Mouse (Mus musculus): ENCODE data around the gene Olfr1178. TPM values are rescaled to one million over a fixed set of nuclear protein-coding genes. Genes with fewer than 3 reads are reported as not detected.

The Olfr1178 gene
- polyA plus RNA-seq (2015; fragmentation: Nextera tagmentation; extraction: Ambion mirVana): not detected in 2 replicates

DNA sequence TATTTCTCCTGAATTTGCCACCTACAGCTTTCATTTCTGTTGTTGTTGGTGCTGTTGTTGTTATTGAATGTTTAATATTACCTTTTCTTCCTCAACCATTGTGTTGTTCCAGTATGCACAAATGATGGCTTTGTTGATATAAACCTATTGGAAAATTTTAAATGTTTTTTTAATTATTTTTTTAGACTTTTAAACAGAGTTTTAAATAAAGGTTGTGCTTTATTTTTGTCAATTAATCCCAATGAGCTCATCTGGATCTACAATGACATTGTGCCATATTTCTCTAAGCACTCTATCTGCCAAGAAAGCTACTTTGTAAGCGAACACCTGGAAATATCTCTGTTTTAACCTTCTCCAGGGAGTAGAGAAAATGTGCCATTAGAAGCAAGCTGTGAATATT lies at the start of gene Olfr1178:
Olfr1178 (plus strand) TSS at position 301 of the 400 bp plus-strand sequence.
- no peak within 1 kb of the TSS for H3K4me2 ChIP-seq (ENCODE audit: low read length)
- H3K27me3 ChIP-seq (replicated peaks; ENCODE audit: control insufficient read depth, insufficient read depth, low read length): no peaks in the 10 kb centered on the region
- H3K27ac ChIP-seq (ENCODE audit: low read depth, low read length): no peak within 1 kb of the TSS
- WGBS: 88% methylated on average over 1 of the region's 1 CpGs
- H3K9ac ChIP-seq (ENCODE audit: low read depth, low read length): no peak within 1 kb of the TSS
- no peaks in the 10 kb centered on the region for H3K4me1 ChIP-seq (ENCODE audit: control insufficient read depth, insufficient read depth, low read depth, low read length)
- H3K9me3 ChIP-seq (ENCODE audit: control insufficient read depth, low read length): no peaks in the 10 kb centered on the region
- no peak within 1 kb of the TSS for H3K4me3 ChIP-seq (ENCODE audit: low read length)
- no peaks in the 10 kb centered on the region for H3K36me3 ChIP-seq (ENCODE audit: control insufficient read depth, insufficient read depth, low read length)
- ATAC-seq: no peak

DNA sequence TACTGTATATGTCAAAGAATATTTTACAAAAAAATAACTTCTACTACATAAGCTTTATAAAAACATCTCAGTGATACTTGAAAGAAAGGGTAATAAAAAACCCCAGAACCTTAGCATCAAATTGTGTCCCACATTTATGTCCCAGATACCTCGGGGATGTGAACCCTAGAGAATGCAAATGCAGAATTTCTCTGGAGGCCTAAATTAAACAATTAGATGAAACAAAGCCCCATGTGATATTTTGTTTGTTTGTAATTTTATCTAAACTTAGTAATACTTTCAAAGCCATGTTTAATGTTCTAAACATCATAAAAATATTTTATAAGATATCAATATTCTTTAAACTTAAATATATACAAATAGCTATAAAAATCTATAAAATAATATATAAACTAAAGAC lies 40.5 kb upstream of the Olfr1178 start, which contains the start of gene Olfr1177-ps:
Olfr1177-ps (minus strand) TSS at position 101 of the 400 bp plus-strand sequence.
- no peaks in the 10 kb centered on the region for H3K9me3 ChIP-seq (ENCODE audit: control insufficient read depth, low read length)
- no peak within 1 kb of the TSS for H3K9ac ChIP-seq (ENCODE audit: low read depth, low read length)
- H3K4me2 ChIP-seq (ENCODE audit: low read length): no peak within 1 kb of the TSS
- no peaks in the 10 kb centered on the region for H3K4me1 ChIP-seq (ENCODE audit: control insufficient read depth, insufficient read depth, low read depth, low read length)
- 73% methylated on average over 1 of the region's 1 CpGs for WGBS
- H3K4me3 ChIP-seq (ENCODE audit: low read length): no peak within 1 kb of the TSS
- H3K27ac ChIP-seq (ENCODE audit: low read depth, low read length): no peak within 1 kb of the TSS
- no peaks in the 10 kb centered on the region for H3K27me3 ChIP-seq (replicated peaks; ENCODE audit: control insufficient read depth, insufficient read depth, low read length)
- ATAC-seq: no peak
- H3K36me3 ChIP-seq (ENCODE audit: control insufficient read depth, insufficient read depth, low read length): no peaks in the 10 kb centered on the region

DNA sequence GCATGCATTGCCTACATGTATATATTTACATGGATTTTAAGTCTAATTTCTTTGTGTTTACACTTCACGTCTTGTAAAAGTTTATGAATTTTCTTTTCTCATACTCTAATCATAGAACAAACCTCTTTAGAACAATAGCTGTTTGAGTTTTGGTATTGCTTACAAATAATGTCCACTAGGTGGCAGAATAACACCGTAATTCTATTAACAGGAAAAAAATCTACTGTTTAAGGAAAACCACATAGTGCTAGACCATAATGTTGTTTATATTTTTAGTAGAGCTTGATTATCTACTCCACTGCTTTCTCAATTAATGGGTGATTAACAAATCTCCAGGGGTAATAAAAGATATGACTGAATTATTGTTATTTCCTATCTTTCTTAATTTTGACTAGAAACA lies 30.6 kb upstream of the Olfr1178 start:
- Histone ChIP-seq H3K4me2 (ENCODE audit: low read length) (no peak overlapping the region), H3K27me3 (replicated peaks; ENCODE audit: control insufficient read depth, insufficient read depth, low read length) (no peaks in the 10 kb centered on the region), H3K27ac (ENCODE audit: low read depth, low read length) (no peak overlapping the region), H3K9ac (ENCODE audit: low read depth, low read length) (no peak overlapping the region), H3K9me3 (ENCODE audit: control insufficient read depth, low read length) (no peaks in the 10 kb centered on the region), H3K4me3 (ENCODE audit: low read length) (no peak overlapping the region), H3K36me3 (ENCODE audit: control insufficient read depth, insufficient read depth, low read length) (no peaks in the 10 kb centered on the region), H3K4me1 (ENCODE audit: control insufficient read depth, insufficient read depth, low read depth, low read length) (no peaks in the 10 kb centered on the region)
- peak; percentile 76 for ATAC-seq
- WGBS: under 1% methylated on average over 2 of the region's 2 CpGs

DNA sequence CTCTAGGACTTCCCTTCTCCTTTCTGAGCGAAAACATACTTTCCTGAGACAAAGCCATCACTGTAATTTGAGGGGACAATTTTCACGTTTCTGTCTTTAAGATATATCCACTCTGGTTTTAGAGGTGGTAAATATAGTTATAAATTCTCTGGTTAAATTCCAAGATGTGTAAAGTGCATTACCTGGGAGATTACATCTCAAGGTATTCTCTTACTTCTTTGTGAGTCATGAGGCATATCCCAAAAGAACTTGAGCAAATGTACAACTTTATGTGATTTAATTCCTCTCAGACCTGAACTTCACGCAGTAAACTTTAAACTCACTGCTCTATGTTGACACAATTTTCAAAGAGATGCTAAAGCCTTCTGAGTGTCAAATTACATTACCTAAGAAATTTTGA lies 19.5 kb downstream of the Olfr1178 start, which contains the start of gene Olfr1179:
Olfr1179 (minus strand) TSS at position 101 of the 400 bp plus-strand sequence.
- H3K4me3 ChIP-seq (ENCODE audit: low read length): no peak within 1 kb of the TSS
- H3K27ac ChIP-seq (ENCODE audit: low read depth, low read length): no peak within 1 kb of the TSS
- H3K36me3 ChIP-seq (ENCODE audit: control insufficient read depth, insufficient read depth, low read length): no peaks in the 10 kb centered on the region
- H3K27me3 ChIP-seq (replicated peaks; ENCODE audit: control insufficient read depth, insufficient read depth, low read length): no peaks in the 10 kb centered on the region
- no peaks in the 10 kb centered on the region for H3K4me1 ChIP-seq (ENCODE audit: control insufficient read depth, insufficient read depth, low read depth, low read length)
- no peaks in the 10 kb centered on the region for H3K9me3 ChIP-seq (ENCODE audit: control insufficient read depth, low read length)
- H3K4me2 ChIP-seq (ENCODE audit: low read length): no peak within 1 kb of the TSS
- ATAC-seq: no peak
- WGBS: 91% methylated on average over 3 of the region's 3 CpGs
- H3K9ac ChIP-seq (ENCODE audit: low read depth, low read length): no peak within 1 kb of the TSS

DNA sequence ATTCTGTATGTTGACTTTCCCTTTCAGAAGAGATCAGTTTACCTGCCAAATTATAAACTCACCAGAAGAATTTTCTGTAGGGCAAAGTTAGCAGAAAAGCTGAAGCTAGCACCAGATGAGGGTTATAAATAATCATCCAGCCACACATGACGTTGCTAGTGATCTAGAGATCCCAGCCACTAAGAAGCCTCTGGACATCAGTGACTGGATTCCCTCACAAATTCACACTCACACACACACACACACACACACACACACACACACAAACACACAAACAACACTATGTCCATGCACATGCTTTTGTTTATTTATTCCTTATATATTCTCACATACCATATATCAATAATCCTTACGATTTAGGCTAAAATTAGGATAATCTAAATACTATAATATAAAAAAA lies 32.2 kb downstream of the Olfr1178 start, which contains the start of gene Olfr1180:
Olfr1180 (minus strand) TSS at position 101 of the 400 bp plus-strand sequence.
- H3K27ac ChIP-seq (ENCODE audit: low read depth, low read length): no peak within 1 kb of the TSS
- no peaks in the 10 kb centered on the region for H3K36me3 ChIP-seq (ENCODE audit: control insufficient read depth, insufficient read depth, low read length)

DNA sequence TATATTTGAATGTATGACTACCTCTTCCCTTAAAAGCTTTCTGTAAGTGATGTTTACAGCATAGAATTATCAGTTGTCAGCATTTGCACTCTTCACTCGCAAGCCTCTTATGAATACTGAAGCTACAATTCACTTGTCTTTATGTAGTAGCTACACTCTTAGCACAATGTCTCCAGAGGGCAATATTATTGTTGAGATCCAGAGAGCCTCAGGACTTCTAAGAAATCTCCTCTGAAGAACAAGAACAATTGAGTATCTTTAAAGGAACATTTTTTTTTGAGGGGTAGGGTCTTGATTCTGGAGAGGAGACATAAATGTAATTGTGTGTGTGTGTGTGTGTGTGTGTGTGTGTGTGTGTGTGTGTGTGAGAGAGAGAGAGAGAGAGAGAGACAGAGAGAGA lies 39.2 kb downstream of the Olfr1178 start, which contains the start of gene Olfr1181:
Olfr1181 (minus strand) TSS at position 101 of the 400 bp plus-strand sequence.
- Histone ChIP-seq H3K9me3 (ENCODE audit: control insufficient read depth, low read length) (no peaks in the 10 kb centered on the region), H3K9ac (ENCODE audit: low read depth, low read length) (no peak within 1 kb of the TSS), H3K4me2 (ENCODE audit: low read length) (no peak within 1 kb of the TSS), H3K27me3 (replicated peaks; ENCODE audit: control insufficient read depth, insufficient read depth, low read length) (no peaks in the 10 kb centered on the region), H3K4me3 (ENCODE audit: low read length) (no peak within 1 kb of the TSS), H3K4me1 (ENCODE audit: control insufficient read depth, insufficient read depth, low read depth, low read length) (no peaks in the 10 kb centered on the region), H3K36me3 (ENCODE audit: control insufficient read depth, insufficient read depth, low read length) (no peaks in the 10 kb centered on the region), H3K27ac (ENCODE audit: low read depth, low read length) (no peak within 1 kb of the TSS)
- no peak for ATAC-seq
- 100% methylated on average over 1 of the region's 1 CpGs for WGBS

More for the DNA sequence above, 32.2 kb downstream of the Olfr1178 start, which contains the start of gene Olfr1180:
- H3K9ac ChIP-seq (ENCODE audit: low read depth, low read length): no peak within 1 kb of the TSS
- no peak for ATAC-seq
- no peak within 1 kb of the TSS for H3K4me3 ChIP-seq (ENCODE audit: low read length)
- H3K4me1 ChIP-seq (ENCODE audit: control insufficient read depth, insufficient read depth, low read depth, low read length): no peaks in the 10 kb centered on the region
- 81% methylated on average over 2 of the region's 2 CpGs for WGBS
- no peak within 1 kb of the TSS for H3K4me2 ChIP-seq (ENCODE audit: low read length)
- no peaks in the 10 kb centered on the region for H3K9me3 ChIP-seq (ENCODE audit: control insufficient read depth, low read length)
- H3K27me3 ChIP-seq (replicated peaks; ENCODE audit: control insufficient read depth, insufficient read depth, low read length): no peaks in the 10 kb centered on the region

DNA sequence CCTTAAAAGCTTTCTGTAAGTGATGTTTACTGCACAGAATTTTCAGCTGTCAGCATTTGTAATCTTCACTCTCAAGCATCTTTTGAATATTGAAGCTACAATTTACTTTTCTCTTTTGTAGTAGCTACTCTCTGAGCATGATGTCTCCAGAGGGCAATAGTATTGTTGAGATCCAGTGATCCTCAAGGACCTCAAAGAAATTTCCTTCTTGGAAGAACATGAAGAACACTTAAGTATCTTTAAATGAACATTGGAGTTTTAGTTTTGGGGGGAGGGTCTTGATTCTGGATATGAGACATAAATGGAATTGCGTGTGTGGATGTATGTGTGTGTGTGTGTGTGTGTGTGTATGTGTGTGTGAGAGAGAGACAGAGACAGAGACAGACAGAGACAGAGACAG lies 62.2 kb downstream of the Olfr1178 start, which contains the start of gene Gm13757:
Gm13757 (minus strand) TSS at position 101 of the 400 bp plus-strand sequence.
- H3K27me3 ChIP-seq (replicated peaks; ENCODE audit: control insufficient read depth, insufficient read depth, low read length): no peaks in the 10 kb centered on the region
- 95% methylated on average over 1 of the region's 1 CpGs for WGBS
- H3K4me3 ChIP-seq (ENCODE audit: low read length): no peak within 1 kb of the TSS
- H3K4me2 ChIP-seq (ENCODE audit: low read length): no peak within 1 kb of the TSS
- H3K36me3 ChIP-seq (ENCODE audit: control insufficient read depth, insufficient read depth, low read length): no peaks in the 10 kb centered on the region
- H3K9ac ChIP-seq (ENCODE audit: low read depth, low read length): no peak within 1 kb of the TSS
- H3K9me3 ChIP-seq (ENCODE audit: control insufficient read depth, low read length): no peaks in the 10 kb centered on the region
- no peaks in the 10 kb centered on the region for H3K4me1 ChIP-seq (ENCODE audit: control insufficient read depth, insufficient read depth, low read depth, low read length)
- no peak within 1 kb of the TSS for H3K27ac ChIP-seq (ENCODE audit: low read depth, low read length)
- no peak for ATAC-seq

Other genes starting within 250 kb of the Olfr1178 start
- not detected in 2 replicates for gene Olfr1167, start 231.9 kb upstream of the Olfr1178 start, polyA plus RNA-seq (2015; fragmentation: Nextera tagmentation; extraction: Ambion mirVana)
- not detected in 2 replicates for gene Olfr1168, start 205.2 kb upstream of the Olfr1178 start, polyA plus RNA-seq (2015; fragmentation: Nextera tagmentation; extraction: Ambion mirVana)
- not detected in 2 replicates for gene Olfr1170, start 158.7 kb upstream of the Olfr1178 start, polyA plus RNA-seq (2015; fragmentation: Nextera tagmentation; extraction: Ambion mirVana)
- not detected in 2 replicates for gene Olfr1173, start 107.2 kb upstream of the Olfr1178 start, polyA plus RNA-seq (2015; fragmentation: Nextera tagmentation; extraction: Ambion mirVana)
- gene Olfr1174-ps, start 71.9 kb upstream of the Olfr1178 start, polyA plus RNA-seq (2015; fragmentation: Nextera tagmentation; extraction: Ambion mirVana): not detected in 2 replicates
- not detected in 2 replicates for gene Olfr1175-ps, start 59.8 kb upstream of the Olfr1178 start, polyA plus RNA-seq (2015; fragmentation: Nextera tagmentation; extraction: Ambion mirVana)
- gene Olfr1176, start 50.3 kb upstream of the Olfr1178 start, polyA plus RNA-seq (2015; fragmentation: Nextera tagmentation; extraction: Ambion mirVana): not detected in 2 replicates
- gene Olfr1177-ps, start 40.6 kb upstream of the Olfr1178 start, polyA plus RNA-seq (2015; fragmentation: Nextera tagmentation; extraction: Ambion mirVana): not detected in 2 replicates
- gene Olfr1179, start 19.4 kb downstream of the Olfr1178 start, polyA plus RNA-seq (2015; fragmentation: Nextera tagmentation; extraction: Ambion mirVana): not detected in 2 replicates
- gene Olfr1180, start 32.1 kb downstream of the Olfr1178 start, polyA plus RNA-seq (2015; fragmentation: Nextera tagmentation; extraction: Ambion mirVana): not detected in 2 replicates
- gene Olfr1181, start 39.1 kb downstream of the Olfr1178 start, polyA plus RNA-seq (2015; fragmentation: Nextera tagmentation; extraction: Ambion mirVana): not detected in 2 replicates
- gene Gm13757, start 62.1 kb downstream of the Olfr1178 start, polyA plus RNA-seq (2015; fragmentation: Nextera tagmentation; extraction: Ambion mirVana): not detected in 2 replicates
- not detected in 2 replicates for gene Olfr1183, start 67.8 kb downstream of the Olfr1178 start, polyA plus RNA-seq (2015; fragmentation: Nextera tagmentation; extraction: Ambion mirVana)
- gene Olfr1184, start 96.5 kb downstream of the Olfr1178 start, polyA plus RNA-seq (2015; fragmentation: Nextera tagmentation; extraction: Ambion mirVana): not detected in 2 replicates
- gene Olfr1185-ps1, start 106.3 kb downstream of the Olfr1178 start, polyA plus RNA-seq (2015; fragmentation: Nextera tagmentation; extraction: Ambion mirVana): not detected in 2 replicates
- gene Olfr1186, start 131.5 kb downstream of the Olfr1178 start, polyA plus RNA-seq (2015; fragmentation: Nextera tagmentation; extraction: Ambion mirVana): not detected in 2 replicates
- gene Olfr1188, start 169.9 kb downstream of the Olfr1178 start, polyA plus RNA-seq (2015; fragmentation: Nextera tagmentation; extraction: Ambion mirVana): not detected in 2 replicates
- not detected in 2 replicates for gene Olfr1189, start 199.4 kb downstream of the Olfr1178 start, polyA plus RNA-seq (2015; fragmentation: Nextera tagmentation; extraction: Ambion mirVana)

All from hindbrain, embryonic 16.5 days (tissue).